Mouse (Mus musculus) embryonic fibroblast, embryonic 13.5 days (primary cell): ENCODE results near the gene Fam213b.

Experiments used
- CTCF ChIP-seq: IDR thresholded peaks from 2 replicates; pipeline ENCODE4 v1.5.1; 2011; ENCODE audit warnings: mild to moderate bottlenecking, control low read depth, low read length, moderate library complexity, borderline replicate concordance; ENCODE audit not compliant: insufficient read depth
- POLR2A ChIP-seq: IDR thresholded peaks from 2 replicates; pipeline ENCODE4 v1.6.1; 2011; ENCODE audit warnings: low read depth, mild to moderate bottlenecking, control low read depth, low read length, moderate library complexity

GRCm38 (mm10) chr4:154861967-154862366 is 37.0 kb downstream of the Fam213b start:
- no peak for TF ChIP-seq POLR2A
- no peak for TF ChIP-seq CTCF
